Mouse (Mus musculus): ENCODE measurements around the gene Smyd3.

Smyd3 gene

DNA sequence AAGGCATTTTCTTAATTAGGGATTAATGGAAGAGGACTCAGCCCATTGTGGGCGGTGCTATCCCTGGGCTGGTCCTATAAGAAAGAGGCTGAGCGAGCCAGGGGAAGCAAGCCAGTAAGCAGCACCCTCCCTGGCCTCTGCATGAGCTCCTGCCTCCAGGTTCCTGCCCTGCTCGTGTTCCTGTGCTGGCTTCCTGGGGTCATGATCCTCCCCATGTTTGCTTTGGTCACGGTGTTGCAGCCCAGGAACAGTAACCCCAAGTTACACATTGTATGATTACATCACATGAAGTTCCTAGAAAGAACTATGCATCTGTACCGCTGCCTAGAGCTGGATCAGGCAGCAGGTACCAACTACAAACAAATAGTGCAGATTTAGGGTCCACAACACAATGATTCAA lies 536.2 kb downstream of the Smyd3 start:
- CTCF ChIA-PET = interaction anchor here in 1 of 4 experiments (0.5 kb wide), 1 partner anchor 155 kb away, joined by 5 read pairs; no protein-coding TSS in a partner anchor
- POLR2A ChIA-PET = no interaction called here

DNA sequence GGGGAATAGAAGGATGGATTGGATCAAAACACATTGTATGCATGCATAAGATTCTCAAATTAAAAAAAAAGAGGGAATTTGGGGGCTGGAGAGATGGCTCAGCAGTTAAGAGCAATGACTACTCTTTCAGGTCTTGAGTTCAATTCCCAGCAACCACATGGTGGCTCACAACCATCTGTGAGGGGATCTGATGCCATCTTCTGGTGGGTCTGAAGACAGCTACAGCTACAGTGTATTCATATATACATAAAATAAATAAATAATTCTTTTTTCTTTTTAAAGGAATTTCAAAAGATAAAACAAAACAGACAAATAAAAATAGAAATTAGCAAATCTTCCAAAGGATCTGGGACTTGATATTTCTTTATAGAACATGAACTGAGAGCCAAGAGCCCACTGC lies 537.7 kb downstream of the Smyd3 start:
- CTCF ChIA-PET = interaction anchor here in 2 of 4 experiments (0.6 to 1.4 kb wide), 5 partner anchors 229 to 1168 kb away, joined by 3 to 5 read pairs (median 4); partner anchors contain the start of gene Kif26b (in 1 of the 2)
- POLR2A ChIA-PET = interaction anchor here in 2 of 4 experiments (0.7 to 1.7 kb wide), 2 partner anchors 49 to 449 kb away, joined by 4 to 6 read pairs; no protein-coding TSS in a partner anchor

DNA sequence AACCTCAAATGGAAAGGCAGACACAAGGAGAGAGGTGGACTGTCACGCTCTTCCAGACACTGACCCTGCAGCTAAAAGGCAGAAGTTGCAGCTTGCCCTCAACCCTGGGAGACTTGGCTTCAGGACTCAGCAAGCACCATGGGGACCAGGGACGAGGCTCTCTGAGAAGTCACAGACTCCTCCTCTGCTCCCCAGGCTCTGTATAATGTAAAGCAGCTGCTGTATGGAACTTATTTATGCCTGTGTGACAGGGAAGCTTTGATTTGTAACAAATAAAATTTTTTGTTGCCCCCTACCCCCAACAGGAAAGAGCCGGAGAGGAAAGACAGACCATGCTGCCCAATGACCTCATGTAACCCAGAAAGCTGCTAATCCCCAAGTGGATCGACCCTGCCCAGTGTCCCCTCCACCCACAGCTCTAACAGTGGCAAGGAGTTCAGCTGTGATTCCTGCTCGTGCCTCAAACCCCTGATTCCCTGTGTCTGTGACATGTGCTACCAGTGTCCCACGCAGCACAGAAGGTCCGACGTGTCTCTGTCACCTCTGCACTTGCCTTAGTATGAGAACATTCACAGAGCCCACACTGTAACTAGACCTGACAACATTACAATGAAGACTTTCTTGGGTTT lies 539.1 kb downstream of the Smyd3 start:
- ChIA-PET POLR2A (interaction anchor here in 1 of 4 experiments (1.2 to 1.7 kb wide), 2 partner anchors 50 to 130 kb away, joined by 6 read pairs; no protein-coding TSS in a partner anchor), CTCF (interaction anchor here in 2 of 4 experiments (0.5 to 0.6 kb wide), 2 partner anchors 125 to 448 kb away, joined by 3 read pairs; no protein-coding TSS in a partner anchor)

DNA sequence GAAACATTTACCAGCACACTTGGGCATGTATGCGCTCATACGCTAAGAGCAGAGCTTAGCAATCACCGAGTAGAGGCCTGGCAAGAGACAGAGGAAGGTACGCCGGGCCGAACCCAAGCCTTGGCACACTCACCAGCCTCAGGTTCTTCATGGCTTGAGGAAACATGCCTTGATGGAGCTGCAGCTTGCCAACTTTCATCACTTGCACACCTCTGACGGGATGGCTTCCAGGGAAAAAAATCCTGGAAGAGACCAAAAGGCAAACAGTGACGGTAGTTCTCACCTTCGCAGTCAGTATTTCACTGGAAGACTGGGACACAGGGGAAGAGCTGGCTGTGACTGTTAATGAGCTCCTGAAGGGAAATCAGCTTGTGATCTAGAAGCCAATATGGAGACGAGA lies 545.8 kb downstream of the Smyd3 start:
- ChIA-PET POLR2A (no interaction called here), CTCF (interaction anchor here in 1 of 4 experiments (1.2 kb wide), 1 partner anchor 12 kb away, joined by 3 read pairs; no protein-coding TSS in a partner anchor)

DNA sequence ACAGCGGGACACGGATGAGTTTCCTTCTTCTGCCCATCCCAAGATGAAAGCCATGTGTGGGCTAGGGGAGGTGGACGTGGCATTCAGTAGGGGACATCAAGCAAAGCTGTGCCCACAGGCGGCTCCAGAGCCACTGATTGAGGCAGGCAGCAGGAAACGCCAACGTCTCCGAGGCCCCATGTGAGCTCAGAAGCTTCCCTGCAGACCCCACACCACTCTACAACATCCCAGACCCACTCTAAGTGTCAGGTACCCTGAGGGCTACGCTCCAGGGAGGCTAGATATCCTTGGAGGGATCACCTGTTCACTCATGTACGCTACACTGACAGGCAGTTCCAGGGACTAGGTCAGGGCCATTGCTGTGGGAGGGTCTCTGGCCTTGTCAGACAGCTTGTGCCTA lies 556.2 kb downstream of the Smyd3 start:
- POLR2A ChIA-PET = no interaction called here

DNA sequence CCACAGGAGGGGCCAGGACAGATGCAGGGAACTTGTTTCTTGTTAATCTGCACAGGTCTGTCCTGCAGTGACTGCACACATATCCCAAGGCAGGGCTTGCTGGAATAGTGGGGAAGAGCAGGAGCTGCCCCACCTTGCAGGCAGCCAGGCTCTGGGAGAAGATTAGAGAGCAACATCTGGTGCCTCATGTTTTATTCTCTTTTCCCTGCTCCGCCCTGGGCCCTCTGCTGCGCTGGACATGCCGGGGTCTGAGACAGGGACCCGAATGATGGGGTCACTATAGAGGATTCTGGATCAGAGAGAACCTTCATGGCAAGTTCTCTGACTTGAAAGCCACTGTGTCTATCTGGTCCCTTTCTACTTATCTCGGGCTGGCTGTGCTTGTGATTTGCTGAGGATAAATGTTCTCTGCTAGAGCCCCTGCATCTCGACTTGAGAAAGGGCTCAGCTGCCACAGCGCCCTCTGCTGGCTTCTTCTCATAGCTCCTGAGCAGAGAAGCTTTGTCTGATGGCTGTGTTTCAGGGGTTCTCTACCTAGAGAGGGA lies 557.8 kb downstream of the Smyd3 start:
- CTCF ChIA-PET = interaction anchor here (0.6 to 2.1 kb wide), 29 partner anchors 9 to 774 kb away, joined by 3 to 11 read pairs (median 3); no protein-coding TSS in a partner anchor
- POLR2A ChIA-PET = interaction anchor here in 1 of 4 experiments (0.5 to 1.2 kb wide), 4 partner anchors 9 to 450 kb away, joined by 3 read pairs; no protein-coding TSS in a partner anchor

More for the DNA sequence above, 556.2 kb downstream of the Smyd3 start:
- CTCF ChIA-PET = interaction anchor here in 1 of 4 experiments (0.5 to 0.7 kb wide), 4 partner anchors 10 to 385 kb away, joined by 3 to 6 read pairs (median 4); no protein-coding TSS in a partner anchor

DNA sequence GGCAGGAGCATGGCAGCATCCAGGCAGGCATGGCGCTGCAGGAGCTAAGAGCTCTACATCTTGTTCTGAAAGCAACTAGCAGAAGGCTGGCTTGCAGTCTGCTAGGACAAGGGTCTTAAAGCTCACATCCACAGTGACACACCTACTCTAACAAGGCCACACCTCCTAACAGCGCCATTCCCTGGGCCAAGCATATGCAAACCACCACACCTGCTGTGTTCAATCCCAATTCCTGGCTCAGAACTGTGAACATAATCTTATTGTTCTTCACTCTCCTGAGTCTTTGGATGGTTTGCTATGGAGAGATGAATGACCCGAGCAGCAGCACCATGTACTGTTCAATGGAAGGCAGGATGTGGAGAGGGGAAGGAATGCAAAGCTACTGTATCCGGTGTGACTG lies 559.2 kb downstream of the Smyd3 start:
- CTCF ChIA-PET = interaction anchor here (0.6 to 2.1 kb wide), 6 partner anchors 44 to 512 kb away, joined by 3 to 19 read pairs (median 5); partner anchors contain the start of gene Kif26b (in 1 of the 4)
- POLR2A ChIA-PET = interaction anchor here in 2 of 4 experiments (0.6 to 0.7 kb wide), 4 partner anchors 10 to 190 kb away, joined by 3 to 4 read pairs (median 4); no protein-coding TSS in a partner anchor

DNA sequence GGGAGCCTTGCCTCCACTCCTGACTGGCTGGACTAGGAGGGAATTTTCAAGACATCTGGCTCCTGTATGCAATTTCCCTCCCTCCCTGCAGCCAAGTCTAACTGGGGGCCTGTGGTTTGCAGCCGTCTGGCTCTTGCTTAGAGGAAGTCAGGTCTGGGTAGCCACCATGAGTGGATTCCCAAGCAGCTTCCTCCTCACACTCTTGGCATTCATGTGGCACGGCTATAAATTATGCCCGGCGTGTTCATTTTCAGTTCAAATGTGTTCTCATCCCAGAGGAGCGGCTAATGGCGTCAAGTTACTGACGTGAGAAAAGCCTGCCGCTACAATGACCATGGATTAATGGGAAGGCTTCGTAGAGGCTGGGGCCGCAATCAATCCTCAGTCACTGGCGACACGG lies 564.9 kb downstream of the Smyd3 start:
- CTCF ChIA-PET = interaction anchor here in 1 of 4 experiments (0.7 kb wide), 1 partner anchor 148 kb away, joined by 5 read pairs; no protein-coding TSS in a partner anchor
- POLR2A ChIA-PET = no interaction called here

DNA sequence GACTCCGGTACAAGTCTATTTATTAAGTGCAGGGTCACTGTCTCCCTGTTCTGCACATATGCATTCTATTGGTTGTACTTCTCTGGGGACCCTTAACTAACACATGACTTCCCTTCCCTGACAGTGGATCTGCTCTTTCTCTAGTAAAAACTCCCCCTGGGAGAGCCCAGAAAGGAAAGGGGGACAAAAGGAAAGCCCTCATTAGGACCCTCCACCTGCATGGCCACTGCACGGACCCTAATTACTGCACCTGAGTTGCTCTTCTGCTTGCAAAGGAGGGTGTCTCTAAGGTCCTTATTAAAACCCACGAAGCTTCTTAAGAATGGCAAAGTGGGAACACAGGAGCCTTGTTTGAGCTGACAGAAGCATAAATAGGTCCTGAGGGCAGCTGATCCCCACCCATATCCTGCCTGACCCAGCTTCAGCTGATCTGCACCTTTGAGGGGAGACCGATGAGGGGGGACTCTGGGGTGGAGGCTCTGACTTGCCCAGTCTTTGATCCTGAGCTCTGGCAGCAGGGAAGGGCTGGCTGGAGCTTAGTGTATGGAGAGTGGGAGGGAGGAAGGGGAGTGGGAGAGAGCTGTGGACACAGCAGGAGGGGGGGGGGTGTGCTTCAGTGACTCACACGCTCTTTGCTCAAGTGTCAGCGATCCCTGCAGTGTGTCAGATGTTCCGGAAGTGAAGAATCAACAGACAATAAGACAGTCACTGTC lies 575.4 kb downstream of the Smyd3 start:
- CTCF ChIA-PET = no interaction called here
- POLR2A ChIA-PET = no interaction called here

DNA sequence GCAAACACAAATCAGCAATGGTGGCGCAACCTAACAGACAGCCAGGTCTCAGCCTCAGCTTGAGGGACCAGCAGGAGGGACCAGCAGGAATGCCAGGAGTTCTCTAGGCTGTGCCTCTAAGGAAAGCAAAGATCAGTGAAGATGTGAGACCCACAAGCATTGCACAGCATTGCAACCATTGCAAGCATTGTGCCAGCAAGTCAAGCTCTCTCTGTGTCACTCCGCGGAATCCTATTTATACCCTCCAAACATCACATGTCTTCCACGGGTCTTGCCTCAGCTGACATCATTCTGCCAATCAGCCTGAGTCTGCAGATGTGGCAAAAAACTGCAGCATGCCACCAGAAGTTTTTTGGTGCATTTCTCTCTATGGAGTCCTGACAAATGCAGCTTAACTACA lies 577.5 kb downstream of the Smyd3 start:
- ChIA-PET CTCF (no interaction called here), POLR2A (no interaction called here)

DNA sequence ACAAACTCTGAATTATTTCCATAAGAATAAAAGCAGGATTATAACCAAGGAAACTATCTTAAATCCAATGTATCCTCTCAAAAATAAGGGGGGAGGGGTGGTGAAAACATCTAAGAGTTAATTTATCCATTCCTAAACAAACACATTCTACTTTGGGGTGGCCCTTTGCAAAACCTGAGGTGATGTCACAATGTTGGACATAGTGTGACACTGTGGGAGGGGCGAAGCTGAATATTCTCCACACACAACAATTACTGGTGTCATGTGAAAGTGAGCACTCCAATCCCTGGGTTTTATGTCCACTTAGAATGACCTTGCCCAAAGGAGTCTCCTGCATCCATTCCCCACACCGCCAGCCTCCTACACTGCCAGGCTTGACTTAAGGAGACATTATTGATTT lies 580.9 kb downstream of the Smyd3 start:
- CTCF ChIA-PET = no interaction called here

DNA sequence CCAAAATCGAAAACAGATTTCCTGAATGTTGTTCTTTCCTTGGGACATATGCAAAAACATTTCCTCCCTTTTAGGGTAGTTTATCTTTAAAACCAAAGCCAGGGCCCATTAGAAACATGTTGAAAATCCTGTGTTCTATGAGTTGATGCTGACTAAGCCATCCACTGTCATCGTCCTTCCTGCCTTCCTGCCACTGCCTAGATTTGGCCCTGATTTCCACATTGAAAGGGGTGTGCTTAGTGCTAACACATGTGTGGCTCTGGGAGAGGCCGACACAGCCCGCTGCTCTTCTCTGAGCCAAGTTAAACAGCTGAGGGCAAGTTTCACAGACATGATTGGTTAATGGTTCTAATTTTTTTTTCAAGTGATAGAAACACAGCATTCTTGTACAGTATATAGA lies 581.4 kb downstream of the Smyd3 start:
- ChIA-PET POLR2A (no interaction called here), CTCF (no interaction called here)

More for the DNA sequence above, 580.9 kb downstream of the Smyd3 start:
- POLR2A ChIA-PET = no interaction called here

DNA sequence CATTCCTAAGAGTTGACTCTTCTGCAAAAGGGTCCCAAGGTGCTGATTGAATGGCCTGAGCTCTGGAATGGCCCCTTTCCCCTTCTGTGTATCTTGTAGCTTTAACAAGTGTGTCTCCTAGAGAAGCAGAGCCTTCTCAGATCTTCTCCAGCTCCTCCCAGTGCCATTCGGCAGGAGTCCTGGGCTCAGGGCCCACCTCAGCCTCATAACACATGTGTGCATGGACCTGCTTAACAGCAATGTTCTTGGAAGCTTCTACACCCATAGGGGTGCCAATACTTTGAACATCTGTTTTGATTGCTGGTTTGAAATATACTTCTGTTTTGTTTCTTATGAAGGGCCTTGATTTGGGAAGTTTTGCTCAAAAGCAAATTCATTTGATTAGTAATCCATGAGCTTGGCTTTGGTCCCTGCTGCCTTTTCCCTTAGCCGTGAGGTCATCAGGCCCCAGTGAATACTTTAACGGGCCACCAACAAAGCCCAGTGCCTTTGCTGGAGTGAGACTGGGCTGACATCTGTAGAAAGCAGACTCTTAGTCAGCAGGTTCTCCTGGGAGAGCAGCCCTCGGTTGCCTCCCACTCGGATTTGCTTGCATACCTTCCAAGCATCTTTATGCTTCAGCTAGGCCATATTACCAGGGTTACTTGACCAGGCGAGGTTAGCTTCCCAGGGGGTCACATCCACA lies 583.7 kb downstream of the Smyd3 start:
- POLR2A ChIA-PET = interaction anchor here in 1 of 4 experiments (0.6 kb wide), 1 partner anchor 406 kb away, joined by 3 read pairs; no protein-coding TSS in a partner anchor
- CTCF ChIA-PET = no interaction called here

DNA sequence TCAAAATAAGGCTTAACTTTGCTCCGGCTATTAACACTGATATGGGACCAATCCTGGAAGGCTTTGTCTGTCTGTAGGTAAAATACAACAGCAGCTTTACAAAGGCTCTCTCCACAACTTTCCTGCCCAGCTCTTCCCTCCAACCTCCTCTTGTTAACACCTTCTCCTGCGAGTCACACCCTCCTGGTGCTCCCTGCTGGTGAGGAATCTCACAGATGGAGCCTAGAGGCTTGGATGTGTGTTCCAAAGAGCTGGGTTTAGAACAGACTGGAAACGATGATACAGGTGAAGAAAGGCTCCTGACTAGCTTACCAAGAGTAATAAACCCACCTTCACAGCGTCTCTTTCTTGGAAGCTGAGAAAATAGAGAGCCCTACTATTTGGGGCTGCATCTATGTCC lies 588.3 kb downstream of the Smyd3 start:
- CTCF ChIA-PET = no interaction called here
- POLR2A ChIA-PET = interaction anchor here in 1 of 4 experiments (2.3 kb wide), 1 partner anchor 10 kb away, joined by 6 read pairs; no protein-coding TSS in a partner anchor

DNA sequence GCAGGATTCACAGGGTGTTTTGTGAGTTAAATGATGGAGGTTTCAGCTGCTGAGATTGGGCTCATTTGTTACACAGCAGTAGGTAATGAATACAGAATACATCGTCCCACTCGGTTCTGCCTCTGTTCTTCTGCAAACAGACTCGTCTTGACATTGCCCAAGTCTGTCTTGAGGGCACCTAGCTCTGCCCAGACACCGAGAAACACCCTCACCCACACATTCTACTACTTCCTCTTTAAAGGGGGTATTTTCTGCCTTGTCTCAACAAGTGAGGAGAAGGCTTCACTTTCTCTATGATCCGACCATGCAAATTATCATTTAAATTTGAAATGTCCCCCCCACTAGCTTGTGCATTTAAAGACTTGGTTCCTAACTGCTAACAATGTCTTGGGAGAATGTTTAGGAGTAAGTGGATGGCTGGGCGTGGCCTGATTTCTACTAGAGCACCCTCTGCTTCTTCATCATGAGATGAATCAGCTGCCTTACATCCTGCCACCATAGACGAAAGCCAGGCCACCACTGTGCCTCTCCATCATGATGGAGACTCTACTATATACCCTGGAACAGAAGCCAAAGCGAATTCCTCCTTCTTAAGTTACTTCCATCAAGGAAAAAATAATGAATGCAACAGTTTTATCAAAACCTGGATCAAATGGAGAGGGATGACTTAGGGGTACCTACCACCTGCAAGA lies 593.2 kb downstream of the Smyd3 start:
- POLR2A ChIA-PET = no interaction called here

DNA sequence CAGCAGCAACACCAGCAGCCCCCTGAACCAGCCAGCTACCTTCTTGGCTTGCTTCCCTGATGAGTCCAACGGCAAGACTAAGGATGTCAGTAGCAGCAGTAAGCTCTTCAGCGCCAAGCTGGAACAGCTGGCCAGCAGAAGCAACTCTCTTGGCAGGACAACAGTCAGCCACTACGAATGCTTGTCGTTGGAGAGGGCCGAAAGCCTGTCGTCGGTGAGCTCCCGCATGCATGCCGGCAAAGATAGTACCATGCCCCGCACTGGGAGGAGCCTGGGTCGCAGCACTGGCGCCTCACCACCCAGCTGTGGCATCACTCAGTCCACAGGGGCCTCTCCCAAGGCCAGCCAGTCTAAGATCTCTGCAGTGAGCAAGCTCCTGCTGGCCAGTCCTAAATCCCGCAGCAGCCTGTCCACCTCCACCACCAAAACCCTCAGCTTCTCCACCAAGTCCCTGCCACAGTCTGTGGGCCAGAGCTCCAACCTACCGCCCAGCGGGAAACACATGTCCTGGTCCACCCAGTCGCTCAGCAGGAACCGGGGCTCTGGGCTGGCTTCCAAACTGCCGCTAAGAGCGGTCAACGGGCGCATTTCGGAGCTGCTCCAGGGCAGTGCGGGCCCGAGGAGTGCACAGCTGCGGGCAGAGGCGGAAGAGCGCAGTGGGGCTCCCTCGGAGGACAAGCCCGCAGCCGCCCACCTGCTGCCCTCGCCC lies 600.5 kb downstream of the Smyd3 start:
- ChIA-PET POLR2A (interaction anchor here in 2 of 4 experiments (0.5 to 1.1 kb wide), 6 partner anchors 14 to 710 kb away, joined by 3 to 15 read pairs (median 4); partner anchors contain the start of gene Kif26b (in 1 of the 2)), CTCF (interaction anchor here in 1 of 4 experiments (0.7 kb wide), 1 partner anchor 153 kb away, joined by 3 read pairs; no protein-coding TSS in a partner anchor)

More for the DNA sequence above, 593.2 kb downstream of the Smyd3 start:
- CTCF ChIA-PET = no interaction called here

DNA sequence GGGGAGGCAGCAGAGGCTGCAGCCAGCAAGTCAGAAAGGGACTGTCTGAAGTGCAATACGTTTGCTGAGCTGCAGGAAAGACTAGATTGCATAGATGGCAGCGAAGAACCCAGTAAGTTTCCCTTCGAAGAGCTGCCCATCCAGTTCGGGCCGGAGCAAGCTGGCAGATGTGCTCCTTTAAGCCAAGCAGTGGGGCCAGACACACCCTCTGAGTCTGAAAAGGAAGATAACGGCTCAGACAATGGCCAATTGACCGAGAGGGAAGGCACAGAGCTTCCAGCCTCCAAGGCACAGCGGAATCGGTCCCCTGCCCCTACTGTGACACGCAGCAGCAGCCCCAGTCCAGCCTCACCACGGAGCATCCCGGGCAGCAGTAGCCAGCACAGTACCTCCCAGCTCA lies 602.8 kb downstream of the Smyd3 start:
- ChIA-PET POLR2A (interaction anchor here in 2 of 4 experiments (0.7 to 1.3 kb wide), 2 partner anchors 202 to 364 kb away, joined by 3 read pairs; no protein-coding TSS in a partner anchor), CTCF (interaction anchor here in 3 of 4 experiments (0.6 to 1.6 kb wide), 6 partner anchors 45 to 662 kb away, joined by 3 to 7 read pairs (median 4); no protein-coding TSS in a partner anchor)
